Mouse (Mus musculus): Measurements from ENCODE around the gene Lrrc4b.

The Lrrc4b gene

GRCm38 (mm10) chr7:44463556-44464225 lies 34.9 kb downstream of the Lrrc4b start:
- no peak for DNase-seq (ENCODE audit: low read depth, low spot score)

GRCm38 (mm10) chr7:44464511-44464910 lies 35.7 kb downstream of the Lrrc4b start:
- no peak for DNase-seq (ENCODE audit: low read depth, low spot score)

DNA sequence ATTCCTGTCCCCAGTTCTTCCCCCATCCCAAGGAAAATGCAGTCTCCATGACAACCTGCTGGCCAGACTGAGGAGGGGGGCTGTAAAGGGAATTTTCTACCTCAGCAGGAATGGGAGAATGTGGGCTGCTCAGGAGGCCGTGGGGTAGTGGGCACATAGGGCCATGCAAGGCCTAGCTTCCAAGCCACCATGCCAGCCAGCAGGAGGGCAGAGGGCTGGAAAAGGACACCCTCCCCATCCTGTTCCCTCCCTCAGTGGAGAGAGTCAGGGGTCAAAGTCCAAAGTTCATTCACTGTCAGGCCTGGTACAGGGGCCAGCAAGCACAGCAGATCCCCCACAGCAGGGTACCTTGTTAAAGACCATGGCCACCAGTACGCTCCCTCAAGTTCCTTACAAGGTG lies 36.3 kb downstream of the Lrrc4b start, which contains the start of gene Aspdh:
Gene Aspdh, plus strand, starts transcription at position 281 of the 400 bp plus-strand sequence.
- no peak for DNase-seq (ENCODE audit: low read depth, low spot score)

DNA sequence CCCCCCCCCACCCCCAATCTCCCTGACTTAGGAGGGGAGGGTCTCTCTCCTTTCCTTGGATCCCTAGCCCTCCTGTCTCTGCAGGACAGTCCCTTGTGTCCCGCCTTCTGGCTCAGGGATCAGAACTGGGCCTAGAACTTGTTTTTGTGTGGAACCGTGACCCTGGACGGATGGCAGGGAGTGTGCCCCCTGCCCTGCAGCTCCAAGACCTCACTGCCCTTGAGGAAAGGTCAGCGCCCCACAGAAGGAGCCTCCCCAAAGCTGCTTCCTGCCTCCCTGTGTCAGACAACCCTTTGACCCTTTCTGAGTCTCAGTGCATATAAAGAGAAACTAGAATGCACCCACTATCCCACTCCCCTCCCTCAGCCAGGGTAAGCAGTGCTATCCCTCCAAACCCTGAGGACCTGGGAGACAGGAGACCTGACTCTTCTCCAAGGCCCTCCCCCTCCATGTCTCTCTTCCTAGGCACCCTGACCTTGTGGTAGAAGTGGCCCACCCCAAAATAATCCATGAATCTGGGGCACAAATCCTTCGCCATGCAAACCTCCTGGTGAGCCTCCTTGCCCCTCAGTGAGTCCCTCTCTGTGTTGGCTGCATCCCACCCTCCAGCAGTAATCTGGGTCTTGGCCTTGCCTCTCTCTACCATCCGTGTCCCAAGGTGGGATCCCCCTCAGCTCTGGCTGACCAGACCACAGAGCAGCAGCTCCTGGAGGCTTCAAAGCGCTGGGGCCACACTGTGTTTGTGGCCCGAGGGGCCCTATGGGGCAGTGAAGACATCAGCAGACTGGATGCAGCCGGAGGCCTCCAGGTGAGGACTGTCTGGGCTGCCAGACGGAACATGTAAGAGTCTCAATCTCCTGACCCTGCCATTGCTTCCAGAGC lies 37.4 kb downstream of the Lrrc4b start:
- no peak for DNase-seq (ENCODE audit: low read depth, low spot score)

DNA sequence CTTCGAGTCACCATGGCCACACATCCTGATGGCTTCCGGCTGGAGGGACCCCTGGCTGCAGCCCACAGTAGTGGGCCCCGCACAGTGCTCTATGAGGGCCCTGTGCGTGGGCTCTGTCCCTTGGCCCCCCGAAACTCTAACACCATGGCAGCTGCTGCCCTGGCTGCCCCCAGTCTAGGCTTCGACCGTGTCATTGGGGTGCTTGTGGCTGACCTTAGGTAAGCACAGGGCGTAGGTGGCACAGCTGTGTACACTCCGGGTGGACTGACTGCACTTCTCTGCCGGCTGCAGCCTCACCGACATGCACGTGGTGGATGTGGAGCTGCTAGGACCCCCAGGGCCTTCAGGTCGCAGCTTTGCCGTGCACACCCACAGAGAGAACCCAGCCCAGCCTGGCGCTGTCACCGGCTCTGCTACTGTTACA lies 38.1 kb downstream of the Lrrc4b start:
- no peak for DNase-seq (ENCODE audit: low read depth, low spot score)

DNA sequence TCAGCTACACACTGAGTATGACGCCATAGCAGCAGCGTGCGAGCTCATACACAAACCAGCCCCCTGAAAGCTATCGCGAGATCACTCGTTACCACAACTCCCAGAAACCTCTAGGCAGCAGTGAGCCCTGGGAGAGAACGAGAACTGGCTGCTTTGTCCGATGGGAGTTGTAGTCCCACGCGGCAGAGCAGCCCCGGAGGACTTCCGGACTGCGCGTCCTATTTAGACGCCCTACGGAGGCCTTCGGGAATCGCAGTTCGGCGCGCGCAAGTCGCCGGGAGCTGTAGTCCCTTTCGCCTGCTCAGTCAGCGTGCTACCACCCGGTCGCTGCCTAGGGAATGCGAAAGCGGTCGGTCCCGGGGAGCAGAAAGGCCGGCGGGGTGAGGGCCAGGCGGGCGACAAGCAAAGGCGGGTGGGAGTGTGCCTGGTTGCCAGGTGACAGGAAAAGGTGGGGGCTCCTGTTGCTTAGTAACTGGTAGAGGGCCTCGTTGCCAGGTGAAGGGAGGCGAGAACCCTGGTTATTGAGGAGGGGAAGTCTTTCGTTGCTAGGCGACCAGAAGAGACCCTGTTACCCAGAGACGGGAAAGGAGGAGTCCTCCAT lies 39.1 kb downstream of the Lrrc4b start, which contains the start of gene Josd2:
Gene Josd2, plus strand, starts transcription at position 170 of the 601 bp plus-strand sequence.
- peak; percentile 99 for DNase-seq (ENCODE audit: low read depth, low spot score)

- DNase-seq (ENCODE audit: low read depth, low spot score), result no peak
Observed at GRCm38 (mm10) chr7:44468644-44469285, 39.9 kb downstream of the Lrrc4b start.

GRCm38 (mm10) chr7:44469677-44470675 lies 41.2 kb downstream of the Lrrc4b start:
- no peak for DNase-seq (ENCODE audit: low read depth, low spot score)

DNA sequence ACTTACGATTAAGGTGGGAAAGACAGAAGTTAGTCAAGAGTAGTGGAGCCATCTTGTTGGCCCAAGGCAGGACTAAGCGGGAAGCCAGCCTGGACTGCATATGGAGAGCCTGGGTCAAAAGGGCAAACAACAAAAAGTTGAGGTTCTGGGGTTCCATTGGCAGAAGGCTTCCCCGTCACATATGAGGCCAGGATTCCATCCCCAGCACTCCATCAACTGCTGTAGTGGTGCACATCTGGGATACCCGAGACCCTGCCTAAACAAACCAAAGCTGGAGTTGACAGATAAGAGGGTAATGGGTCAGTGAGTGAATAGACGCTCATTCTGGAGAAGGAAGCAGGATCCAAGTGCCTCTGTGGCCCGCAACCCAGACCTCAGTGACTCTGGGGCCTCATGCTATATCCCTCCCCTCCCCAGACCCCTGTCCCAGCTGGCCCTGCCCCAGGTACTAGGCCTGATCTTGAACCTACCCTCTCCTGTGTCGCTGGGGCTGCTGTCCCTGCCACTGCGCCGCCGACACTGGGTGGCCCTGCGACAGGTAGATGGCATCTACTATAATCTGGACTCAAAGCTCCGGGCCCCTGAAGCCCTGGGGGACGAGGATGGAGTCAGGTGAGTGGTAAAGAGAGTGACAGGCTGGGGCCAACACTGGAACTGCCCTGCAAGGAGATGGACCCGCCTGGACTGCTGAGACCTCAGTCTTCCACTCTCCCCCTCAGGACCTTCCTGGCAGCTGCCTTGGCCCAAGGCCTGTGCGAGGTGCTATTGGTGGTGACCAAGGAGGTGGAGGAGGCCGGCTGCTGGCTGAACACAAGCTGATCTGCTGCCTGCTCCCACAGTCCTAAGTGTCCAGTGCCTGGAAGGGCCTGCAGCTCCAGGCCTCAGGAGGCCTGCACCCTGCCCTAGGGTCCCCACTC lies 42.1 kb downstream of the Lrrc4b start:
- no peak for DNase-seq (ENCODE audit: low read depth, low spot score)

DNA sequence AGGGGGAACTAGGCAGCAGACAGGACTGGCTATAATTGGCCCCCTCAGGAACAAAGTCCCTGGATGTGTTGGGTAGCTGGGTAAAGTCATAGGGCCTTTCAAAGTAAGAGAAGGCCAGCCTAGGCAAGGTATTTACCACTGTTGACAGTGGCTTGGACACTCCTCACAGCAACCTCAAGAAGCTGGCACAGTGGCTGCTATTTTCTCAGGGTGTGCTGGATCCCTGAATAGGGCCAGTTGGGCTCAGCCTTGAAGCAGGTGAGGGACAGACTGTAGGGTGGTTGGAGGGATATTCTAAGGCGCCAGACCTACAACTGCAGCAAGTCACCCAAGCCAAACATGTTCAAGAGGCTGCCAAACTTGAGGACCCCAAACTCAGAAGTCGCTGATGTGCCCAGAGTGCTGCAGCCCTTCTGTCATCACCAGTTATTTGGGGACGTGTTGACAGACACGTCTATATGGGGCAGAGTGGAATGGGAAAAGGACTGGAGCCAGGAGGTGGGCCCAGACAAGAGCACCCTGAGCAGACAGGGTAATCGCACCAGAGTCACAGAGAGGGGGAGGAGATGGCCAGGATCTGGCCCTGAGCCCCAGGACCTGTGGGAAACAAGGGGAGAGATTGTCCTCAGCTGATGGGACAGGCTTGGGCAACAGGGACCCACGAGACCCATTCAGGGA lies 43.2 kb downstream of the Lrrc4b start:
- DNase-seq (ENCODE audit: low read depth, low spot score), result peak; percentile 82

- DNase-seq (ENCODE audit: low read depth, low spot score), result no peak
Observed at GRCm38 (mm10) chr7:44472558-44472885, 43.7 kb downstream of the Lrrc4b start.

DNA sequence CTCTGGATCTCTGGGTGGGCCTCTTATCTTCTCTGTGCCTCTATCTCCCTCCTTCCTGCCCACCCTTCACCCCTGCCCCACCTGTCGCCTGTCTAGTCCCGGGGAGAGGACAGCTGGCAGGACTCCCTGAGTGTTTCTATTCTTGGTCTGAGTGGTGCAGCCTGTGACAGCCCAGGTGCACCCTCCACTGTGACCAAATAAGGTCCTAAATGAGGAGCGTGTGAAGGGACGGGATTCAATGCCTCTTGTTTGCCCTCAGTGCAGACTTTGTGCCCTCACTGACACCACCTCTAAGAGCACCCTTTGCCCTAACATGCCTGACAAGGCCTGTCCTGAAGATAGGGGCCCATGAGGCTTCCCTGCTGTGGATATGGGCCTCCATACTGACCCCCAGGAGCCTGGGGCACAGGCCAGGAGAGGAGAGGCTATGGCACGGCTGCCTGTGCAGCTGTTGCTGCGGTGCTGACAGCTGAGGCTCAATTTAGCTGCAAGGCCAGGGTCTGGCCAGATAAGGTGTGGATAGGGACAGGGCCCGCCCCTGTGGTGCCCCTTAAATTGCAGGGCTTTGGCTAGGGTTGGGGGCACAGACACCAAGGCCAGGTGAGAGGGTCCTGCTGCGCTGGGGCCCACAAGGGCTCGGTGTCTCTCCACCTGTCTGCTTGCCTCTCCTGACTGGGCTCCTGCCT lies 44.3 kb downstream of the Lrrc4b start:
- peak; percentile 96 for DNase-seq (ENCODE audit: low read depth, low spot score)

DNA sequence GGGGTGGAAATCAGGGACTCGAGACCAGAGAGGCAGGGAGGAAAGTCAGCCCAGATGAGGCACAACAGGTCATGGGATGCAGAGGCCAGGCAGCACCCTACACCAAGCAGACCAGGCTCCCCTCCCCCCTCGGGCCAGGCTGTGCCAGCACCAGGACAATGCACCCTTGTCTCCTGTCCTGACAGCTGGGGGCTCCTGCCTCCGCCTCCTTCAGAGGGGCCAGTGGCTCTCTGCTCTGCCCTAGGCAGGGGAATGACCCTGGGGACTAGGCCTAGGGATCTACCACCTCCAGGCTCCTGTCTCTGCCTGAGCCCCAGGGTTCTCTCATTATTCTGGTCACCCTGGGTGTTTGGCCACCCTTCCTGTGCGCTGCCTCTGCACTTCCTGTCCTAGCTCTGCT lies 45.6 kb downstream of the Lrrc4b start:
- DNase-seq (ENCODE audit: low read depth, low spot score), result peak; percentile 75

- no peak for DNase-seq (ENCODE audit: low read depth, low spot score)
Observed at GRCm38 (mm10) chr7:44475046-44475614, 46.3 kb downstream of the Lrrc4b start.

DNA sequence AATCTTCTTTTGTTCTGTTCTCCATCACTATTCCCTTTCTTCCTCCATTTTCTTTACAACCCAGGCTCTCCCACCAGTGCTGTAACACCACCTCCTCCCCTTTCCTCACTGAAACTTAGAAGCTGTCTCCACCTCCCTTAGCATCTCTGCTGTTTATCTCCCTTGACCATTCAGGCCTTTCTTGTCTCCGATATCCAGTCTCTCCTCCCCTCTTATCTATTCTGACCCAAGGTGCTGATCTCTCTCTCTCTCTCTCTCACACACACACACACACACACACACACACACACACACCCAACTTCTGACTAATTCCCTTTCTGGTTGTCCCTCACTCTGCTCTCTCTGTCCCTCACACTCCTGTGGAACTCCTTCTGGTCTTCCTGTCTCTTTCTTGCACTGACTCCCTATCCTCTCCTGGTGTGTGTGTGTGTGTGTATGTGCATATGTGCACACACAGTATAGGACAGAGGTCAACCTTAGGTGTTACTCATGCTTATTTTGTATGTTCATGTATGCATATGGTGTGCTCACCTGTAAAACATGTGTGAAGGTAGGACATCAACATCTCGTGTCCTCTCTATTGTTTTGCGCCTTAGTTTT lies 54.1 kb downstream of the Lrrc4b start:
- DNase-seq (ENCODE audit: low read depth, low spot score), result no peak

DNA sequence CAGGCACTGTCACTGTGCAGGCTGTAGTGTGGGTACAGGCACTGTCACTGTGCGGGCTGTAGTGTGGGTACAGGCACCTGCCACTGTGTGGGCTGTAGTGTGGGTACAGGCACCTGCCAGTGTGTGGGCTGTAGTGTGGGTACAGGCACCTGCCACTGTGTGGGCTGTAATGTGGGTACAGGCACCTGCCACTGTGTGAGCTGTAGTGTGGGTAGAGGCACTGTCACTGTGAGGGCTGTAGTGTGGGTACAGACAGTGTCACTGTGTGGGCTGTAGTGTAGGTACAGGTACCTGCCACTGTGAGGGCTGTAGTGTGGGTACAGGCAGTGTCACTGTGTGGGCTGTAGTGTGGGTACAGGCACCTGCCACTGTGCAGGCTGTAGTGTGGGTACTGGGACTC lies 55.3 kb downstream of the Lrrc4b start:
- DNase-seq (ENCODE audit: low read depth, low spot score), result no peak

GRCm38 (mm10) chr7:44484841-44485571 lies 56.2 kb downstream of the Lrrc4b start:
- peak; percentile 70 for DNase-seq (ENCODE audit: low read depth, low spot score)

Data from skeletal muscle tissue, adult 2 months (tissue).